Mouse (Mus musculus): Measurements from ENCODE around the gene B3gat3. TPM values are rescaled to one million over a fixed set of nuclear protein-coding genes. Genes with fewer than 3 reads are reported as not detected.
"Not testable (repeated sequence)": the region's sequence is repeated elsewhere in the genome, so short reads cannot be mapped to it uniquely, and the experiment has no call there.

Gene B3gat3
- polyA plus RNA-seq, 1 experiment from 2014 or later, result 37.8 TPM

GRCm38 (mm10) chr19:8966590-8967372 lies 46.6 kb downstream of the B3gat3 start, which contains the start of gene Eef1g:
TSS of gene Eef1g (plus strand) at chr19:8967041.
- peak; percentile 99 for ATAC-seq (ENCODE audit: insufficient read depth)
- no peaks in the 10 kb centered on the region for H3K9me3 ChIP-seq (ENCODE audit: low read depth, low read length)

GRCm38 (mm10) chr19:8967373-8967743 lies 47.2 kb downstream of the B3gat3 start:
- peak overlapping the region; percentile 95 for H3K9ac ChIP-seq
- peaks cover 77% of the 10 kb centered on the region for H3K36me3 ChIP-seq (ENCODE audit: insufficient read depth)
- 0% methylated on average over 8 of the region's 8 CpGs for WGBS
- no peaks in the 10 kb centered on the region for H3K9me3 ChIP-seq (ENCODE audit: low read depth, low read length)
- H3K4me2 ChIP-seq, result peak overlapping the region; percentile 75
- DNase-seq (no peak), ATAC-seq (ENCODE audit: insufficient read depth) (no peak)
- H3K27ac ChIP-seq (ENCODE audit: low read depth), result peak overlapping the region; percentile 86
- H3K4me1 ChIP-seq (ENCODE audit: insufficient read depth), result peaks cover 4% of the 10 kb centered on the region; the same call in 1 of the 2 replicates
- H3K4me3 ChIP-seq (ENCODE audit: low read depth, low read length), result peak overlapping the region; percentile 88
- no peak for TF ChIP-seq CTCF (IDR thresholded peaks at IDR 0.05; ENCODE audit: low read depth)
- no peaks in the 10 kb centered on the region for H3K27me3 ChIP-seq (ENCODE audit: insufficient read depth, low read length)

More at GRCm38 (mm10) chr19:8966590-8967372, 46.6 kb downstream of the B3gat3 start, which contains the start of gene Eef1g:
- H3K36me3 ChIP-seq (ENCODE audit: insufficient read depth), result peaks cover 77% of the 10 kb centered on the region
- no peaks in the 10 kb centered on the region for H3K27me3 ChIP-seq (ENCODE audit: insufficient read depth, low read length)
- H3K4me1 ChIP-seq (ENCODE audit: insufficient read depth), result peaks cover 4% of the 10 kb centered on the region; the same call in 1 of the 2 replicates
- peak within 1 kb of the TSS; percentile 88 for H3K4me3 ChIP-seq (ENCODE audit: low read depth, low read length)
- no peak for TF ChIP-seq CTCF (IDR thresholded peaks at IDR 0.05; ENCODE audit: low read depth)
- under 1% methylated on average over 52 of the region's 52 CpGs for WGBS
- H3K27ac ChIP-seq (ENCODE audit: low read depth), result peak within 1 kb of the TSS; percentile 92
- DNase-seq, result peak; percentile 99
- peak within 1 kb of the TSS; percentile 95 for H3K9ac ChIP-seq
- peak within 1 kb of the TSS; percentile 75 for H3K4me2 ChIP-seq

- no peaks in the 10 kb centered on the region for H3K27me3 ChIP-seq (ENCODE audit: insufficient read depth, low read length)
- peak overlapping the region; percentile 75 for H3K4me2 ChIP-seq
- H3K4me3 ChIP-seq (ENCODE audit: low read depth, low read length), result peak overlapping the region; percentile 88
- no peak for TF ChIP-seq CTCF (IDR thresholded peaks at IDR 0.05; ENCODE audit: low read depth)
- H3K4me1 ChIP-seq (ENCODE audit: insufficient read depth), result peaks cover 4% of the 10 kb centered on the region; the same call in 1 of the 2 replicates
- H3K9ac ChIP-seq, result peak overlapping the region; percentile 95
- ATAC-seq (ENCODE audit: insufficient read depth) (no peak), DNase-seq (no peak)
- H3K27ac ChIP-seq (ENCODE audit: low read depth), result peak overlapping the region; percentile 86
- H3K9me3 ChIP-seq (ENCODE audit: low read depth, low read length), result no peaks in the 10 kb centered on the region
- peaks cover 77% of the 10 kb centered on the region for H3K36me3 ChIP-seq (ENCODE audit: insufficient read depth)
- 3% methylated on average over 9 of the region's 9 CpGs for WGBS
Measured at GRCm38 (mm10) chr19:8967893-8968292, 47.7 kb downstream of the B3gat3 start.

GRCm38 (mm10) chr19:8972491-8972890 lies 52.3 kb downstream of the B3gat3 start:
- H3K9ac ChIP-seq; H3K27me3 ChIP-seq (ENCODE audit: insufficient read depth, low read length); H3K4me2 ChIP-seq; DNase-seq; H3K27ac ChIP-seq (ENCODE audit: low read depth); H3K4me1 ChIP-seq (ENCODE audit: insufficient read depth); H3K4me3 ChIP-seq (ENCODE audit: low read depth, low read length); ATAC-seq (ENCODE audit: insufficient read depth); H3K9me3 ChIP-seq (ENCODE audit: low read depth, low read length): not testable (repeated sequence)
- H3K36me3 ChIP-seq (ENCODE audit: insufficient read depth), result peaks cover 92% of the 10 kb centered on the region
- 64% methylated on average over 8 of the region's 8 CpGs for WGBS

DNA sequence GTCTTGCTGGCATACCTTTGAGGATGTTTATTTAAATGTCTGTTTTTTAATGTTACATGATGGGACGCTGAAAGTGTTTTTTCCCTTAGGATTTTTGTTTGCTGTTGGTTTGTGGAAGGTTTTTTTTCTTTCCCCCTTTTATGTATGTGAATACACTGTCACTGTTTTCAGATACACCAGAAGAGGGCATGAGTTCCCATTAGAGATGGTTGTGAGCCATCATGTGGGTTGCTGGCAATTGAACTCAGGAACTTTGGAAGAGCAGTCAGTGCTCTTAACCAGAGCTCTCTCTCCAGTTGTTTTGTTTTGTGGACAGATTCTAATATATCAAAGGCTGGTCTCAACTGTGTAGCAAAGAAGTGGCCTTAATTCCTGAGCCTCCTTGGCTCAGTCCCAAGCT lies 54.5 kb downstream of the B3gat3 start:
- H3K9ac ChIP-seq, result no peak overlapping the region
- H3K27ac ChIP-seq (ENCODE audit: low read depth), result no peak overlapping the region
- H3K9me3 ChIP-seq (ENCODE audit: low read depth, low read length), result no peaks in the 10 kb centered on the region
- no peak for ATAC-seq (ENCODE audit: insufficient read depth)
- no peaks in the 10 kb centered on the region for H3K27me3 ChIP-seq (ENCODE audit: insufficient read depth, low read length)
- H3K4me2 ChIP-seq, result no peak overlapping the region
- WGBS, result 65% methylated on average over 1 of the region's 1 CpGs
- H3K4me3 ChIP-seq (ENCODE audit: low read depth, low read length), result no peak overlapping the region
- DNase-seq, result peak; percentile 26
- TF ChIP-seq CTCF (IDR thresholded peaks at IDR 0.05; ENCODE audit: low read depth), result 0 out of 2 replicates have a peak, but pooled peaks have one; percentile 15
- H3K36me3 ChIP-seq (ENCODE audit: insufficient read depth), result peaks cover 100% of the 10 kb centered on the region
- no peaks in the 10 kb centered on the region for H3K4me1 ChIP-seq (ENCODE audit: insufficient read depth)

- H3K4me1 ChIP-seq (ENCODE audit: insufficient read depth), result no peaks in the 10 kb centered on the region
- no peak overlapping the region for H3K4me3 ChIP-seq (ENCODE audit: low read depth, low read length)
- peaks cover 100% of the 10 kb centered on the region for H3K36me3 ChIP-seq (ENCODE audit: insufficient read depth)
- no peak for DNase-seq
- no peak overlapping the region for H3K9ac ChIP-seq
- no peak for ATAC-seq (ENCODE audit: insufficient read depth)
- no peak for TF ChIP-seq CTCF (IDR thresholded peaks at IDR 0.05; ENCODE audit: low read depth)
- 91% methylated on average over 2 of the region's 2 CpGs for WGBS
- H3K27ac ChIP-seq (ENCODE audit: low read depth), result no peak overlapping the region
- H3K27me3 ChIP-seq (ENCODE audit: insufficient read depth, low read length), result no peaks in the 10 kb centered on the region
- H3K4me2 ChIP-seq, result no peak overlapping the region
- no peaks in the 10 kb centered on the region for H3K9me3 ChIP-seq (ENCODE audit: low read depth, low read length)
Measured at GRCm38 (mm10) chr19:8975491-8975890, 55.3 kb downstream of the B3gat3 start.

GRCm38 (mm10) chr19:8976535-8976934 lies 56.4 kb downstream of the B3gat3 start:
- Histone ChIP-seq H3K4me2 (no peak overlapping the region), H3K36me3 (ENCODE audit: insufficient read depth) (peaks cover 96% of the 10 kb centered on the region), H3K27ac (ENCODE audit: low read depth) (no peak overlapping the region), H3K9me3 (ENCODE audit: low read depth, low read length) (no peaks in the 10 kb centered on the region), H3K9ac (no peak overlapping the region), H3K27me3 (ENCODE audit: insufficient read depth, low read length) (no peaks in the 10 kb centered on the region), H3K4me1 (ENCODE audit: insufficient read depth) (peaks cover 2% of the 10 kb centered on the region; the same call in 1 of the 2 replicates), H3K4me3 (ENCODE audit: low read depth, low read length) (no peak overlapping the region)
- 43% methylated on average over 3 of the region's 3 CpGs for WGBS
- ATAC-seq (ENCODE audit: insufficient read depth), result peak; percentile 67; the same call in 1 of the 2 replicates
- peak; percentile 77 for TF ChIP-seq CTCF (IDR thresholded peaks at IDR 0.05; ENCODE audit: low read depth)
- DNase-seq, result peak; percentile 76

Small RNAs within 50 kb of the gene (microRNA-seq; reads per million reads assigned to microRNA genes)
- not detected for gene Mir5136 (ENCODE audit: borderline number of aligned reads)

Other genes with a start within 250 kb of the B3gat3 start
- gene Slc3a2, start 197.0 kb upstream of the B3gat3 start, polyA plus RNA-seq (2014; fragmentation: Nextera tagmentation; extraction: Ambion mirVana), result 85.0 and 89.1 TPM in 2 replicates
- 83.4 and 88.0 TPM in 2 replicates for gene Wdr74, start 184.5 kb upstream of the B3gat3 start, polyA plus RNA-seq (2014; fragmentation: Nextera tagmentation; extraction: Ambion mirVana)
- gene 1700092M07Rik, start 179.7 kb upstream of the B3gat3 start, polyA plus RNA-seq (2014; fragmentation: Nextera tagmentation; extraction: Ambion mirVana), result 1.2 and 2.3 TPM in 2 replicates
- 122 and 126 TPM in 2 replicates for gene Stx5a, start 179.0 kb upstream of the B3gat3 start, polyA plus RNA-seq (2014; fragmentation: Nextera tagmentation; extraction: Ambion mirVana)
- 195 and 197 TPM in 2 replicates for gene Nxf1, start 163.3 kb upstream of the B3gat3 start, polyA plus RNA-seq (2014; fragmentation: Nextera tagmentation; extraction: Ambion mirVana)
- 166 and 207 TPM in 2 replicates for gene Tmem223, start 149.4 kb upstream of the B3gat3 start, polyA plus RNA-seq (2014; fragmentation: Nextera tagmentation; extraction: Ambion mirVana)
- gene Tmem179b, start 145.9 kb upstream of the B3gat3 start, polyA plus RNA-seq (2014; fragmentation: Nextera tagmentation; extraction: Ambion mirVana), result 67.7 and 72.3 TPM in 2 replicates
- gene Taf6l, start 134.0 kb upstream of the B3gat3 start, polyA plus RNA-seq (2014; fragmentation: Nextera tagmentation; extraction: Ambion mirVana), result 21.5 and 24.7 TPM in 2 replicates
- gene Polr2g, start 121.8 kb upstream of the B3gat3 start, polyA plus RNA-seq (2014; fragmentation: Nextera tagmentation; extraction: Ambion mirVana), result 162 and 163 TPM in 2 replicates
- 6.1 and 6.6 TPM in 2 replicates for gene Zbtb3, start 117.8 kb upstream of the B3gat3 start, polyA plus RNA-seq (2014; fragmentation: Nextera tagmentation; extraction: Ambion mirVana)
- gene Ttc9c, start 101.0 kb upstream of the B3gat3 start, polyA plus RNA-seq (2014; fragmentation: Nextera tagmentation; extraction: Ambion mirVana), result 53.7 and 55.7 TPM in 2 replicates
- 7.9 and 8.3 TPM in 2 replicates for gene Hnrnpul2, start 100.4 kb upstream of the B3gat3 start, polyA plus RNA-seq (2014; fragmentation: Nextera tagmentation; extraction: Ambion mirVana)
- not detected in 2 replicates for gene AC129217.1, start 90.6 kb upstream of the B3gat3 start, polyA plus RNA-seq (2014; fragmentation: Nextera tagmentation; extraction: Ambion mirVana)
- gene Bscl2, start 82.9 kb upstream of the B3gat3 start, polyA plus RNA-seq (2014; fragmentation: Nextera tagmentation; extraction: Ambion mirVana), result 38.4 and 42.5 TPM in 2 replicates
- 1.2 and 2.1 TPM in 2 replicates for gene Gng3, start 81.2 kb upstream of the B3gat3 start, polyA plus RNA-seq (2014; fragmentation: Nextera tagmentation; extraction: Ambion mirVana)
- 0.83 and 0.96 TPM in 2 replicates for gene Lrrn4cl, start 69.6 kb upstream of the B3gat3 start, polyA plus RNA-seq (2014; fragmentation: Nextera tagmentation; extraction: Ambion mirVana)
- 149 and 152 TPM in 2 replicates for gene Ubxn1, start 48.9 kb upstream of the B3gat3 start, polyA plus RNA-seq (2014; fragmentation: Nextera tagmentation; extraction: Ambion mirVana)
- 51.9 and 53.9 TPM in 2 replicates for gene Uqcc3, start 39.5 kb upstream of the B3gat3 start, polyA plus RNA-seq (2014; fragmentation: Nextera tagmentation; extraction: Ambion mirVana)
- 72.1 and 78.8 TPM in 2 replicates for gene Lbhd1, start 36.6 kb upstream of the B3gat3 start, polyA plus RNA-seq (2014; fragmentation: Nextera tagmentation; extraction: Ambion mirVana)
- not detected in 2 replicates for gene Gm49403, start 36.4 kb upstream of the B3gat3 start, polyA plus RNA-seq (2014; fragmentation: Nextera tagmentation; extraction: Ambion mirVana)
- gene 1810009A15Rik, start 31.5 kb upstream of the B3gat3 start, polyA plus RNA-seq (2014; fragmentation: Nextera tagmentation; extraction: Ambion mirVana), result 92.0 and 93.3 TPM in 2 replicates
- 0.37 TPM in 1 of 2 replicates, not detected in the other for gene Gm49416, start 31.4 kb upstream of the B3gat3 start, polyA plus RNA-seq (2014; fragmentation: Nextera tagmentation; extraction: Ambion mirVana)
- gene Ints5, start 27.4 kb upstream of the B3gat3 start, polyA plus RNA-seq (2014; fragmentation: Nextera tagmentation; extraction: Ambion mirVana), result 43.1 and 46.5 TPM in 2 replicates
- 112 and 121 TPM in 2 replicates for gene Ganab, start 22.3 kb upstream of the B3gat3 start, polyA plus RNA-seq (2014; fragmentation: Nextera tagmentation; extraction: Ambion mirVana)
- 0.73 and 1.3 TPM in 2 replicates for gene Rom1, start 9.0 kb downstream of the B3gat3 start, polyA plus RNA-seq (2014; fragmentation: Nextera tagmentation; extraction: Ambion mirVana)
- gene Eml3, start 9.2 kb downstream of the B3gat3 start, polyA plus RNA-seq (2014; fragmentation: Nextera tagmentation; extraction: Ambion mirVana), result 19.0 and 19.5 TPM in 2 replicates
- gene Mta2, start 21.5 kb downstream of the B3gat3 start, polyA plus RNA-seq (2014; fragmentation: Nextera tagmentation; extraction: Ambion mirVana), result 44.0 and 52.1 TPM in 2 replicates
- 27.4 and 28.4 TPM in 2 replicates for gene Tut1, start 33.5 kb downstream of the B3gat3 start, polyA plus RNA-seq (2014; fragmentation: Nextera tagmentation; extraction: Ambion mirVana)
- 480 and 516 TPM in 2 replicates for gene Eef1g, start 46.7 kb downstream of the B3gat3 start, polyA plus RNA-seq (2014; fragmentation: Nextera tagmentation; extraction: Ambion mirVana)
- 14.9 and 15.8 TPM in 2 replicates for gene Ahnak, start 68.9 kb downstream of the B3gat3 start, polyA plus RNA-seq (2014; fragmentation: Nextera tagmentation; extraction: Ambion mirVana)
- not detected in 2 replicates for gene Scgb1a1, start 167.6 kb downstream of the B3gat3 start, polyA plus RNA-seq (2014; fragmentation: Nextera tagmentation; extraction: Ambion mirVana)
- 13.9 and 15.0 TPM in 2 replicates for gene Asrgl1, start 215.3 kb downstream of the B3gat3 start, polyA plus RNA-seq (2014; fragmentation: Nextera tagmentation; extraction: Ambion mirVana)